Mouse (Mus musculus) urinary bladder, postnatal 25 days (tissue): ENCODE measurements around the gene Abcb8.

Source experiments
- DNase-seq: peaks from one replicate; pipeline ENCODE4 v3.0.0; 2022; ENCODE audit warnings: low spot score

The Abcb8 gene

DNA sequence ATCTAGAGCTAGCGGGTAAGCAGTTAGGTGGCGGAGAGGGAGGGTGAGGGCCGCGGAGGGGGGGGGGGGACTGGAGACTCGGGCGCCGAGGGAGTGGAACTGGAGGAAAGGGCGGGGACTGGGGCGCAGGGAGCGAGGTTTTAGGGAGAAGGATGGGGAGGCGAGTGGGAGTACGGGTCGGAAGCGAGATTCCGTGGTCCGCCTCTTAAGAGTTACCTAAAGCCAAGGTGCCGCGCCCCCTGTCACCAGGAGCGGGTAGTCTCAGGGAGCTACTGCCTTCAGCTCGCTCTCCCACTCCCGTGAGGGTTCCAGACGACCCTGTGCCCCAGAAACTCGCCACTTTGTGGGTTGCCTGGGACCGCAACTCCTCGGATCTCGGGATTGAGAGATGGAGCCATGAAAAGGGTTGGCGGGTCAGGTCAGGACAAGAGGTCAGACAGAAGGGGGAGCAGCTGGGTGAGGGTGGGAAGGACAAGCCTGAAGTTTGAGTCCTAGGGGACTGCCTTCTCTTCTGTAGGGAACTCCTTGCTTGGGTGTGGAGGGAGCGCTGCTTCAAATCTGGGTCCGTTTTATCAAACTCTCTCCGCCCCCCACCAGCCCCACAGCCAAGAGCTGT lies 32.1 kb downstream of the Abcb8 start:
- peak; percentile 47 for DNase-seq

DNA sequence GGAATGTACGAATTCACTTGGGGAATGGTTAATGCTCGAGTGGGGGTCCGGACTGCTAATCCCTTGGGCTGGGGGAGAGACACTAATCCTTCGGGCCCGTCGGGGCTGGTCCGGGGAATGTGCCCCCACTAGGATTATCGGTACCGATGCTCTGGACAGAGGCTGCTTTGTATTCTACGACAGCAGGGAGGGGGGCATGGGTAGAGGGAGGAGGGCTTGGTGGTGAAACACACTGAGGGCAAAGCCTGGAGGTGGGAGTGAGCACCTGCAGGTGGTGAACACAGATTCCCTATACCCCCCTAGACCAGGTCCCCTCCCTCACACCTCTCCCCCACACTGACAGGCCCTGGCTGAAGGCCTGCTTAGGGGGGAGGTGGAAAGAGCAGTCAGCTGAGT lies 32.6 kb downstream of the Abcb8 start:
- DNase-seq: no peak

DNA sequence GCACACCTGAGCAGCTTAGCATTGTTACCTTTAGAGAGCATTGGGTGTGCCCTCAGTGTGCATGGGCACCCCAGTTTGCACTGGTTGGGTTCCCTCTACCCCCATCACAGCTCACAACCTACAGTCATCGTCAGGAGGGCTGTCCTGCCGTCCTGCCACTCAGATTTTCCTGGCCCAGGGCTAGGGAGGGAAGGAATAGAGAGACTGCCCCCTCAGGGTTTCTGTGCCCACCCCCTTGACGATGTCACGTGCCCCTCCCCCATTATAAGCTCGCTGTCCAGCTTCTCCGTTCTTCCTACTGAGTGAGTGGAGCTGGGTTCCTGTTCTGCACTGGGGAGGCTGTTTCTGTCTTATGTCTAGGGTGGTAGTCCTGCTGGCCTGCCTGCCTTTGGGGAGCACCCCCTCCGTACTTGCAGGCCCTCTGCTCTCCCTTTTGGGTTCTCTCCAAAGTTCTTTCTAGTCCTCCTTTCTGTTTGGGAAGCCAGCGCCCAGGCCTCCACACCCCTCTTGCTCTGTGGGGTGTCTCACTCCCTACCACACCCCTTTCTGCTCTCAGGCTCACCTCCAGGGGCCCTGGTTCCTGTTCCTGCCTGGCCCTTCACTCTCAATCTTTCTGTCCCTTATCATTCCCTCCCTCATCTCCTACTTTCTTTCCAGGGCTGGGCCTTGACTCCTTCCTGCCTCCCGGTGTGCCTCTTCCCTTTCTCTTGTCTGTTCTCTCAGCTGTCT lies 33.3 kb downstream of the Abcb8 start:
- no peak for DNase-seq

DNA sequence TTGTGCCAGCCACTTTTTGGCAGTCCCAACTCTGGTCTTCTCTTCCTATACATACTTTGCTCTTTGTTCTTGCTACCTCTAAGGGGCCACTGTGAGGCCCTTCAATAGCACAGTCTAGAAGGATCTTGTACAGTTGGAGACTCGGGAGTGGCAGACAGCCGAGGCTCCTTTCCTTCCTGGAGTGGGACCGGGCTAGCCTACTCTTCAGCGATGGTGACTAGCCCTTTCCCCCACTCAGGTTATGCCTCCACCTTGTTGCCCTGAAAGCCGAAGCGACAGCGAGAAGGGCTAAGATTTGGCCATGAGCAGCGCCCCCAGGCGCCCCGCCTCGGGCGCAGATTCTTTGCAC lies 33.8 kb downstream of the Abcb8 start:
- DNase-seq: no peak

DNA sequence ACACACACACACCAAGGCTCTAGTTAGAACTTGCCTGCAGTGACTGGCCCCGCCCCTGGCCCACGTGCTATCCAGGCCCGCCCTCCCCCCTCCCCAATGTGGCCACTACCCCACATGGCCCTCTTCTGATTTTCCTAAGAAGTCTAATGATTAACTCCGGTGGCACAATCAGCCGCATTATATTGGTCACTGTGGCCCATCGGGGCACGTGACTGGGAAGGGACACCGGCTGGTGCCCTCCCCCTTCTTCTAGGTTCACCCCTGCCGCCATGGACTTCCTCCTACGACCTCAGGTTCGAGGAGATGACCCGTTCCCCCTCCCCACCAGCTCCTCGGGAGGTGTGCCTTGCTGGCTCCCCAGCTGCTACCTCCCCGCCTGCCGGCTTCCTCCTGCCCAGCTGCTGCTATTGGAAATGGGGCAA lies 34.5 kb downstream of the Abcb8 start:
- no peak for DNase-seq

DNA sequence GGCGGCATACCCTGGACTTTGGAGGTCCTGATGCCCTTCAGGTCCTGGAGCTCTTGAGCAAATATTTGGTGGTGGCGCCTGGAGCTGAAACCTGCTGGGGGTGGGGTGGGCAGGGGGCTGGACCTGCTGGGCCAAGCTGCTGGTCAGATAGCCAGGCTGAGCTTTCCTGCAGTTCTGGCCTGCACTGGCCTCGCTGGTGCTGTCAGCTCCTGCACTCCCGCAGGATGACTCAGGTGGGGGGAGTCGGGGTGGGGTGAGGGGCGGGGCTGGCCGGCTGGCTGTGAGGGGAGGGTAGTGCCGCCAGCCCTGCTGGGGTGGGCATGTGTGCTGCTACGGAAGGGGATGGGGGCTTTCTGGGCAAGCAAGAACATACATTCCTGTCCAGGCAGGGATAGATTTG lies 35.1 kb downstream of the Abcb8 start:
- DNase-seq: peak; percentile 18

DNA sequence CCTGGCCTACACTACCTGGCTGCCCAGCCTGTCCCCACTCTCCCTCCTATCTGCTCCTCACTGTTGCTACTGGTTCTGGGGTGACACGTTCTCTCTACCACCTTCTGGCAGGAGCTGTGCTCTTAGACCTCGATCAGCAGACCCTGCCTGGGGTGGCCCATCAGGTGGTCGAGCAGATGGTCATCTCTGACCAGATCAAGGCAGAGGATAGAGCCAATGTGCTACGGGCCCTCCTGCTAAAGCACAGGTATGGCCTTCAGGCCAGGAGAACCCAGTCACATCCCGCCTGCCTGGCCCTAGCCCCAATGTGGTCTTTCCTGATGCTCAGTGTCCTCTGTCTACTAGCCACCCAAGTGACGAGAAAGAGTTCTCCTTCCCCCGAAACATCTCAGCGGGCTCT lies 40.5 kb downstream of the Abcb8 start:
- no peak for DNase-seq

DNA sequence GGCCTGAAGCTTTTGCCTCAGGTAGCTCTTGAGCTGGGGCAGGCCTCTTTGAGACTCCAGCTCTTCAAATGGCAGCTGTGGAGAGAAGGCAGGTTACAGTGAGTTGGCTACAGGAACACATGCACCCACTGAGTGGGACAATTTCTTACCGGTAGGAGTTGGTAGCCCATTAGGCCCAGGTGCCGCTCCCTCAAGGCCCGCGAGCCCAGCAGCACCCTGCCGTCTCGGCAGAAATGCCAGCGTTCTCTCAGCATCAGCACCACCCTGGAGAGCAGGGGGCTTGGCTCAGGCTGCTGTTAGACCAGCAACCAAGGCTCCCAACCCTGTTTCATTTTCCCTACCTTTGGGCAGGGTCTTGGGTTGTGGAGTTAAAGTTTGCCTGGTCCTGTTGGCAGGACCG lies 47.7 kb downstream of the Abcb8 start:
- DNase-seq: no peak

DNA sequence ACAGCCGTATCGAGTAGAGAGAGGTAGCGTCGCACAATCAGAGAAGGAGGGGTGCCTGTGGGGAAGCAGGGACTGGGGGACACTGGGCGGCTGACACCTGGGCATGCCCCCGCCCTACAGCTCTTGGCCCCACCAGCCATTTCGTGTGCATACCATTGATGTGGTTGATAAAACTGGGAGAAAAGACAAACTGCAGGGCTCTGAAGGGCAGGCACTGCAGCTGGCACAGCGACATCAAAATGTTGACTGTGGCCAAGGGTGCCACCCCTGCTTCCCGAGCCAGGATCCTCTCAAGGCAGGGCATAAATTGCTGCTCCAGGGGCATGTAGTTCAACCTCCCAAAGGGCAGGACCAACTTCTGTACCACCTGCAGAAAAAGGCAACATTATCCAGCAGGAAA lies 48.6 kb downstream of the Abcb8 start:
- no peak for DNase-seq

DNA sequence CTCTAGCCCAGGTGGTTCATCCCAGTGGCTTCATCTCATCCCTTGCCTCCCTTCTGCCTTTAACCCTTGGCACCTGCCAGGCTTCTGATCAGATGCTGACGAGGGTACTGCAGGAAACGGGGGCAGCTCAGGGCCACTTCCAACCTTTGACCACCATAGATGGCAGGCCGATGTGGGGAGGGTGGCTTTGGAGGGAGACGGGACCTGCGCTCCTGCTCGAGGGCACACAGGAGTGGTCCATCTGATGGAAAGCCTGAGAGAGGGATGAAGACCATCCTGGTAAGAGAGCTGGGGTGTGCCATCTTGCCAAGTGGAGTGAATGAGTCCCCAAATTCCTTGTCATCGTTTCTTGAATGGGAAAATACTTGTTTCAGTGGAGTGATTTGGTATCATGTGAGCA lies 49.7 kb downstream of the Abcb8 start:
- no peak for DNase-seq

DNA sequence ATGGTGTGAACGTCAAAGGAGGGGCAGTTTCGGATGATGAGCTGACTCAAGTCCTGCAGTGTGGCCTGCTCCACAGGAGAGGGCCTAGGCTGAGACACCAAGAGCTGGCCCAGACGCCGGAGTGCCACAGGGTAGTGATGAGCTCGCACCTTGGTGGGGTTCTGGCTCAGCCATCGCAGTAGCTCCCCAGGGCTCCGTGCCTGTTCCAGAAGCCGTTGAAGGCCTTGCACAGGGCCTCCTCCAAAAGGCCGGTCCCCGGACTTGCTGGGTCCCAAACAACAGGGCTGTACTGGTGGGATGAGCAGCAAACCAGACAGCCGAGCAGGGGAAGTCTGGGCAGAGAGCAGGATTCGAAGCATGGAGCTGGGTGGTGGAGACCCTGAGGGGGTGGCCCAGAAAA lies 50.5 kb downstream of the Abcb8 start:
- DNase-seq: no peak

DNA sequence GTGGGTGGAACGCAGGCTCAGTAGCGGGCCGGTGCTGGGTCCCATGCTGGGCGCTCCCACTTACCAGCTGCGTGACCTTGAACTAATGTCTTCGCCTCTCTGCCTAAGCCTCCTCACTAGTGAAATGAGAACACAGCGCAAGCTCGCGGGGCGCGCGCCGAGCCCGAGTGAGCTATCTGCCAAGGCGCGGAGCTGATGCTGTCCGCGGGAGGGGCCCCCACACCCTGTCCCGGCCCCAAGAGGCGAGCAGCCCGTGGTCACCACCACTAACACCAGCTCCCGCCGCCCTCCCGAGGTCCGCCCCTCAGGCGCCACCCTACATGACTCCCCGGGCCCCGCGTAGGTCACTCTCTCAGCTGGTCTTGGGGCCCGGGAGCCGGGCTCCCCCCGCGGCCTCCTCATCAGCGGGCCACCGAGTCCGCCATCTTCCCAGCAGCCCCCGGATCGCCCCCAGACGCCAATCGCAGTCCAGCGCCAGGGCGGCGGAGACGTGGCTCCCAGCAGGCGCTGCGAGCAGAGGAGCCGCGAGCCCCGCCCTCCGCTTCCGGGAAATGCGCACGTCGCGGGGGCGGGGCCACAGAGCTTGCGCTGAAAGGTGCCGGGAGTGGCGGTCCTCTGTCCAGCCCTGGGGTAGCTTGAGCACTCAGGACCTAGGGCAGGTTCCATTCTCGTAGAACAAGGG lies 51.4 kb downstream of the Abcb8 start, which contains the start of gene Fastk:
Gene Fastk (minus strand): TSS at position 542 of the 682 bp plus-strand sequence.
- DNase-seq: peak; percentile 94

DNA sequence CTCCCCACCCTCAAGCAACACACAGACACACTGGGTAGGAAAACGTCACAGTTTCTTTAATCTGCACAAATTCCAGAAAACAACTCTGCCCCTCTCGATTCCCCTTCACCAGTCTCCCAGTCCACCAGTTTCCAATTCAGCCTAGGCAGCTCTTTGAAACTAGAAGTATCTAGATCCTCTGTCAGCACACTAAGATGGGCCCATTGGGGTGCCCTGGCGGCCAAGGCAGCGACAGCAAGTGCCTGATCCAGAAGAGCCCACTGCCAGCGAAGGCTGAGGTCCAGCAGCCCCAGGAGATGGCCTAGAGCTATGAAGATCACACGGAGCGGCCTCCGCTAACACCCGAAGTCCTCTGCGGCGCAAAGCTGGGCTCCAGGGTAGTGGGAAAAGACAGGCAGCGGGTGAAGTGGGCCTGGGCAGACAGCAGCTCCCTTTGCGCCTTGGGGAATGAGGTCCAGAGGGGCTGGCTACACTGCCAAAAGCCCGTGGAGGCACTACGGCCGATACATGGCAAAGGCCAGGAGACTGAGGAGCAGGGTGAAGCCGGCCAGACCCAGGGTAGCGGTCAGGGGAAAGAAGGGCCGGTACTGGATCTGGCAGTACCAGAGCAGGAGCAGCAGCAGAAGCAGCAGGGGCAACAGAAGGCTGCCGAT lies 52.1 kb downstream of the Abcb8 start:
- no peak for DNase-seq

DNA sequence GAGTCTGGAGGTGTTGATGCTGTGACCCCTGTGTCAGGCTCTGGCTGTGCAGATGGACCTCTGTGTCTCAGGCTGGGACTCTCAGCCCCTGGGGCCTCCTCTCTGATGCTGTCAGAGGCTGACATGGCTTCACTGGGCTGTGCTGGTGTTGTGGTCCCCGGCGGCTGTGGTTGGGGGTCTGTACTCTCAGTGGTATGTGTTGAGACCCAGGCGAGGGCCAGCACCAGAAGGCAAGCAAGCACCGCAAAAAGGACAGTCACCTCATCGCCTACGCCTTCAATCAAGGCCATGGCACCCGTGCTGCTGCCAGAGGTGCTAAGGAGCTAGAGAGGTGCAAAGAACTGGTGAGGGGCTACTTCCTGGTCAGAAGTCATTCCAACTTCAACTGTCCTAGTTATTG lies 53.2 kb downstream of the Abcb8 start:
- DNase-seq: no peak

DNA sequence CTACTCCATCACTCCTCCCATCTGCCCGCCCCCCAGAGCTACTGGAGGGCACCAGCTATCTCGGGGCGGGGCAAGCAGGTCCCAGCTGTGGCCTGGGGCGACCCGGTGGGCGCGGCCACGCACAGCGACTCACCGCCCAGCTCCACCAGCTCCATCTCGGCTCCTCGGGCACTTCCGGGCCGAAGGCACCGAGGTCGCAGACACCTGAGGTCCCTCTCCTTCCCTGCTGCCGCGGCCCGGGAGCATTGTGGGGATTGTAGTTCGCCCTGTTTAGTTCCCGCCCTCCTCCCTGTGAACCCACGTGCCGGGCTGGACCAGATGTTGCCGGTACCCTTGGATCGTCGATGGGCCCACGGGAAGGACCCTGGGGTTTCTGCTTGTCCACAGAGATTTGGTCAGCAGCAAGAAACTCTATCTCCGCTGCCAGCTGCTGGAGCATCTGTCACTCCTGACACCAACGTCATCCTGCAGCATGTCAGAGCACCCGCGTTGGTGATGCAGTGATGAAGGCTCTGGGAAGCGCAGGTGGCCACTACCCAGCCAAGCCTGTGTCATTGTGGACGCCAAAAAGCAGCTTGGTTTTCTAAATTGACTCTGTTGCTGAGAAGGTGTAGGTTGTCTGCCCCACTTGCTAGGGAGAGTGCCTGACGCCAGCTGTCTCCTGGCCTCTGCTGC lies 54.3 kb downstream of the Abcb8 start, which contains the start of gene Tmub1:
Gene Tmub1 (minus strand): TSS at position 231 of the 675 bp plus-strand sequence.
- DNase-seq: peak; percentile 77

DNA sequence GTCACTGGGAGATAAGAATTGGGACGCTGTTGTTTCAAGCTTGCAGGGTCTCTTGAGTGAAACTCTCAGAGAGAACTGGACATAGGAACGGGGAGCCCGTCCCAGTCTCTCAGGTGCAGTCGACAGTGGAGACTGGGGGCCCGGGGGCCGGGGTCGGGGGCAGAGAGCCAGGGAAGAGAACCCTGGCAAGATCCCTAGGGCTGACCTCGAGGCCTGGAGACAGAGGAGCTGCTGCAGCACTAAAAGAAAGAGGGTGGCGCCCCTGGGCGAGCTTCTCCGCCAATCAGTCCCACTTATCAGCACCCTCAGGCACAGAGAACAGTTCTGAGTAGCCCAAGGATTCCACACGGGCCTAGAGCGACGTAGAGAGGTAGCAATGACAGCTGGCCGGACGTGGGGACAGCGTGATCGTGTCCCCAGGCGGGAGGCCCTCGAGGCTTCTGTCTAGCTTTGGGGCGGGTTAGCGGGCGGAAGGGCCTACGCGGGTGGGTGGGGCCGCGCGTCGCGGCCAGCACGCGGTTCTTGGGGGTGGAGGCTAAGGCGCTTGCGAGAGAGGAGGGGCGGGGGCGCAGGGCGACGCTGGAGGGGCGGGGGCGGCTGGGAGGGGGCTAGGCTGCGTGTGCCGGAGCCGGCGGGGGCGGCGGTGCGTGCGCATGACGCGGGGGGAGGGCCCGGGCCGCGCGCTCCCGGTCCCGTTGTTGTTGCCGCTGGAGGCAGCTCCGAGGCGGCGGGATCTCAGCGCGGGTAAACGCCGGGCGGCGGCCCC lies 58.0 kb downstream of the Abcb8 start:
- peak; percentile 83 for DNase-seq

DNA sequence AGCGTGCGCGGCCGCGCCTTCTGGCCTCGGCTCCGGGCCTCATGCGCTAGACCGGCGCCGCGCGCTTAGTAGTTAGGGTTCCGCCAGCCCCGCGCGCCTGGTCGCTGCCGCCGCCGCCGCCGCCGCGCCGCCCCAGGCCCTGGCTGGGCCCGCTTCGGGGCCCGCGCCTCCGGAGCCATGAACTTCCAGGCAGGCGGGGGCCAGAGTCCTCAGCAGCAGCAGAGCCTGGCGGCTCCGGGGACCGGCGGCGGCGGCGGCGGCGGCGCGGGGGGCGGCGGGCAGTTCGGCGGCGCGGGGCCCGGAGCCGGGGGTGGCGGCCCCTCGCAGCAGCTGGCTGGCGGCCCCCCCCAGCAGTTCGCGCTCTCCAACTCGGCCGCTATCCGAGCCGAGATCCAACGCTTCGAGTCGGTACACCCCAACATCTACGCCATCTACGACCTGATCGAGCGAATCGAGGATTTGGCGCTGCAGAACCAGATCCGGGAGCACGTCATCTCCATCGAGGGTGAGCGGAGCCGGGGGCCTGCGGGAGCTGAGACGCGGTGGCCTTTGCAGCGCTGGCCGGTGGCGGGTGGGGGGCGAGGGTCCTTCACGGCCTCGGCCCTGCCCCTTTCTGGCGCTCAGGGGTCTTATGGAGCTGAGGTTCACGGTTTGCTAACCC lies 58.7 kb downstream of the Abcb8 start, which contains the start of gene Agap3:
Gene Agap3 (plus strand): TSS at position 148 of the 661 bp plus-strand sequence.
- DNase-seq: peak; percentile 42

DNA sequence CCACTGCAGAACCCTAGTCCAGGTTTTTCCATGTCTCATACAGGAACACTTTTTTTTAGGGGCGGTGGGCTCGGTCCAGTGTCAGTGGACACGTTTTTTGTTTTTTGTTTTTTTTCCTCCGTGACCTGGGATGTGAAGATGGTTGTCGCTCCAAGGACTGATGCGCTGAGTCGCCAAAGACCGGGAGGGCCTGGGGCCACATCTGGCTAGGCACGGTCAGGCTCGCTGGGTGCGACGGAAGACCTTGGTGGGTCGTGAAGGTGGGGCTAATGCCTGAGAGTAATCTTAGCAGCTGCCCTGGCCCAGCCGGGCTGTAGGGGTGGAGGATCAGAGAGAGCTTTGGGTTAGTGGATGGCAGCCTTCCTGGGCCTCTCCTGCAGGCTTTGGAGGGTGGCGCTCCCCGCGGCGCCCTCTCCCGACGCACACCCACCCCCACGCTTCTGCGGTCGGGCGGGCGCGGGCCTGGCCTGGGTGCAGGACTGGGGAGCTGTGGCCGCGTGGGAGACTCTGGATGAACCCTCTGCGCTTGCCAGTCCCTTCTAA lies 59.3 kb downstream of the Abcb8 start:
- DNase-seq: peak; percentile 33

DNA sequence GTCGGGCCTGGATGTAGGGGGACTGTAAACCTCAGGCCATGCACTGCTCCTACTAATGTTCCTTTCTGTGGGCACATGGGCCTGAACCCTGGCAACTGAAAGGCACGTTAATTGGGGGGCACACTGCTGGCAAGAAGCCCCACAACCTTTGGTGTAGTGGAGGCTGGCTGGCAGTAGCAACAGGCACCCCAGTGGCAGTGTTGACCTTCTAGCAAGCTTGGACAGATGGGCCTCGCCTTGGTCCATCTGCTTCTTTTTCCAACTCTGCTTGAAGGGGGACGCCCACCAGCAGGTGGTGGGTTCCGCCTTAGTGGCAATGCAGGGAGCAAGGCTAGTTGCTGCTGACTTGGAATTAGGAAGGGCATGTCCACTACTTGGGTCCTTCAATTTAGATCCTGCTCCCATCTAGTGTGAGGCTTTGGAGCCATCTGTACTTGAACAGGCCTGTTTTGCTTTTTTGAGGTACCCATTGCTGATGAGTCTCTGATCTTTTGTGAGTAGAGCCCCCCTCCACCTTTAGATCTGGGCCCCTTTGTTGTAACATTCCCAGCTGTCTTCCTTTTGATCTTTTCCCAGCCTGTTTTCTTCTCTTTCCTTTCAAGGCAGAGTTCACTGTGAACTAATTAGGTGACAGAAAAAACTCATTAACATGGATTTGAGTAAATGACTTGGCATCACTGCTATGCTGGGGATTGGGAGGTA lies 60.0 kb downstream of the Abcb8 start:
- no peak for DNase-seq

DNA sequence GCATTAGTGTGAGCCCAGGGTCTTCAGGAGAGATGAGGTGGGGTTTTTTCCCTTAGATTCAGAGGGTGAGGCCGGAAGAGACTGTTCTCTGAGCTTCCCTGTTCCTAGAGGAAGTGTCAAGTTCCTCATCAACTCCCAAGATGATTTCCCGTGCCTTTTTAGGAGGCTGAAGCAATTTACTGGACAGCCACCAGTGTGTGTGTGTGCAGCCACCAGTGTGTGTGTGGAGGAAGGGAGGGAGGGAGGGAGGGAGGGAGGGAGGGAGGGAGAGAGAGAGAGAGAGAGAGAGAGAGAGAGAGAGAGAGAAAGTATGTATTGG lies 60.5 kb downstream of the Abcb8 start:
- DNase-seq: no peak
